Mouse (Mus musculus): ENCODE data around the gene Erg. TPM values are rescaled to one million over a fixed set of nuclear protein-coding genes. Genes with fewer than 3 reads are reported as not detected.

Gene Erg
- total RNA-seq, 2 experiments from 2014 or later, result 26.9 to 46.0 TPM

DNA sequence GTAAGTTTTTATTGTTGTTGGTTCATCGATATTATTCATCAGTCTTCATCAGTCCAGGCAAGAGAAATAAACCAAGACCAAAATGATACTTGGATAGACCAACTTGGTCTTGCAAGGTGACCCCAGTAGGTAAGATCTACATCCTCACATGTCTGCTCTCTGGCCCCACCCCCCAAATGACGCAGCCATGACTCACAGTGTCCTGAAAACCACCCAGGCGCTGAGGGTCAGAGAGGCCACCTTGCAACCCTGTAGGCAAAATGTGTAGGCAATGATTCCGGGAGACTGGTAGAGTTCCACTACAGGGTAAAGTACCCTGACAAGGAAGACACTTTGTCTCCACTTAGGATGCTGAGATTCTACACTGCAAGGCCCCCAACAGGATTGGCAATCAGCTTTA, 138.5 kb downstream of the Erg start:
- ATAC-seq (replicated peaks; ENCODE audit: poor library complexity), result no peak

DNA sequence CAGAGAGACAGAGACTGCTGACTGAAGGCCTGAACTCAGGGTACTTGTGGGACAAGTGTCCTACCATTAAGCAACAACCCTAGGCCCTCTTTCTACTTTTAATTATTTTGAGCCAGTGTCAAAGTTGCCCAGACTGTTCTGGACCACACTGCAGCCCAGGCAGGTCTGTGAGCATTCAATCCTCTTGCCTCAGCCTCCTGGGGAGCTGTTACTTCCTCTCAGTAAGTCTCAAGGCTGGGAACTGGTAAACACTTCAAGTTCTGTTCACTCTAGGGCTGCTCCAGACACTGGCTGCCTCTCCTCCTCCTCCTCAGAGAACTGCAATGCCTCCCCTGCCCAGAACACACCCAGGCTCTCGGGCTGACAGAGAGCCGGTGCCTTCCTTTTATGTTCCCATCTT, 140.0 kb downstream of the Erg start:
- ATAC-seq (replicated peaks; ENCODE audit: poor library complexity), result peak; percentile 43

GRCm38 (mm10) chr16:95442023-95442422, 144.4 kb downstream of the Erg start:
- ATAC-seq (replicated peaks; ENCODE audit: poor library complexity), result no peak

GRCm38 (mm10) chr16:95441179-95441578, 145.2 kb downstream of the Erg start:
- peak; percentile 40 for ATAC-seq (replicated peaks; ENCODE audit: poor library complexity)

DNA sequence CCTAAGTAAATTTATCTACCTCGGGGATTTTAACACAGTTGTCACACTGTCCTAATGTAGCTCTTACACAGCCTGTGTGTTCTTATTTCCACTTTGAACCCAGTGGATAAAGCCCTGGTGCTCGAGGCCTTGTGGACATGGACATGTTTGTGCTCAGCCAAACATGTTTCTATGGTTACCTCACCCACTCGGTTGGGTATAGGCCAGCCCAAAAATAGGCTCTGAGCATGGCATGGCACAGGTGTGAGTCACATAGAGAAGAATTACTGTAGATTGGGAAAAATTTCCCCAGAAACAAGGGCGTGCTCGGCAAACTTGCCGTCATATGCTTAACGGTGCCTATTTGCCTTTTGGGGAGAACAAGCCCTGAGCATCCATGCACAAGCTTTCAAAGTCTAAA, 146.1 kb downstream of the Erg start:
- ATAC-seq (replicated peaks; ENCODE audit: poor library complexity), result no peak

DNA sequence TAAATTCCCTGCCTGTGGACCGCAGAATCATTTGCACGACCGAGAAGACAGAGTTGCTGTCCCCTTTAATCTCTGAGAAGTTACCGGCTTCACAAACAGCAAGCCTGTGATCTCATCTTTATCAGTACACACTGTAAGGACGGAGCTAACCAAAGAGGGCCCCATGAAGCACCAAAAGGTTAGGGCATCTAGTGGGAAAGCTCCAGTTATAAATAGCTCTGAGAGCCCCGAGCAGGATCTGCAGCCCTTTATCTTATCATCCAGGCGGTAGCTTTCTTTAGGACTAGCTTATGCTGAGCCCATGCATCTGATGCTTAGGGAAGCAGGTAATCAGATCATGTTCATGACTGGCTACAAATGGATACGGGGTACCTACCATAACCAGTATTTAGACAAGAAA, 146.6 kb downstream of the Erg start:
- ATAC-seq (replicated peaks; ENCODE audit: poor library complexity), result peak; percentile 54

DNA sequence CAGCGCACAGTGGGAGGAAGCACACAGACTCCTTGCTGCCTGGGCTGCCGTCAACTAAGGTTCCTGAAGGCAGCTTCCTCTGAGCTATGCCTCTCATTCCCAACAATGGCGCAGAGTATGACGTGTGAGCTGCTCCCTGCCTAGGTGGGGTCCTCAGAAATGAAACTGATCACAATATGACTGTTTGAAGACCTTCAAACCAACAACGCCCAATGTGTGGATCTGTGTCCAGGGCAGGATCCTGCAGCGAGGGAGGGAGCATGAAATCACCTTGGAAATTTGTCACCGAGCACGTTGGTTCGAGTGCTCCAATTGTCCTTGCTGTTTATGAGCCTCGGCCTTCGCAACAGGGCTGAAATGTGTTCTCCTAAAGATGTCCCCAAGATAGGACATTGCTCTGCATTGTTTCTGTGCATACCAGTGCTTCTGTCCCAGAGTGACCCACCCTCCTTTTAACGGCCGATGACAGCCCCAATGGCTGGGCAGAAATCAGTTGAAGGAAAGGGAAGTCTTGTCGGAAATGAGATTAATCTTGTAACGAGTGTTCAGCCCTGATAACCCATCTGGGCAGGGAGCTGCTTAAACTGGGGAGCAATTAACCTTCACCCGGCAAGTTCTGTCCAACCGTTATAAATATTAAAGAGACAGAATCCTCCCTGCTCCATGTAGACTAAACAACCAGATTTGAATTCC, 147.4 kb downstream of the Erg start:
- ATAC-seq (replicated peaks; ENCODE audit: poor library complexity), result peak; percentile 54

- ATAC-seq (replicated peaks; ENCODE audit: poor library complexity), result no peak
Observed at GRCm38 (mm10) chr16:95436611-95437010, 149.8 kb downstream of the Erg start.

DNA sequence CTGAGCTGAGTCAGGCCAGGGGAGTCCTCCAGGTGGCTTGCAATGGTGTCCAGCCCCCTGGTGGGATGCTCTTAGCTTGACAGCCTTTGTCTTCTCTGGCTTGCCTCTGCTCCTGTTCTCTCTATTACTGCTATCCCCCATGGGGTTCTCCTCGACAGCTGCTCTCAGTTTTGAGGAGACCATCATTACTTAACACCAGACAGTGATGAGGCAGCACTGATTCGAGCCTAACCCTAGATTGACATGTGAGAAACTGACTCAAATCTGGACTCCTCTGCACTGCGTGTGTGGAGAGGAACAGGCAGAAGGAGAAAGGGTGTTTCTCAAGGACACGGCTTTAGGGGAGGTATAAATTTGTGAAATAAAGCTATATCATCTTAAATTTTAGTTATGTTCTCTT, 150.3 kb downstream of the Erg start:
- no peak for ATAC-seq (replicated peaks; ENCODE audit: poor library complexity)

DNA sequence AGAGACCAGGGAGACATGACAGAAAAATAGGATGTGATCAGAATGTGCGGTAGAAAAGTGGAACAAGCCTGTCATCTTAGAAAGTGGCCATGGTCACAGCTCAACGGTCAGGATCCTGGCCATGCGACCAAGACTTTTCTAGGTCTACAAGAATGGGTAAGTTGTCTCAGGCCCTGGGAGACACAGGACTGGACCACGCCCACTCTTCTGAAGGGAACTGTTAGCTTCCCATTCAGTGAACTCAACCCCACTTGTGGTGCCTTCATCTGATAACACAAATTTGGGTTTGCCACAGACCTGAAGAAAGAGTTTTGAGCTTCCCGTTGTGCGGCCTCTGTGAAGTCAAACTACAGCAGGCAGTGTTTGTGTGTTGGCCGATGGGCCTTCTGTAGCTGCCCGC, 152.0 kb downstream of the Erg start:
- peak; percentile 51 for ATAC-seq (replicated peaks; ENCODE audit: poor library complexity)

GRCm38 (mm10) chr16:95432540-95432971, 153.8 kb downstream of the Erg start:
- no peak for ATAC-seq (replicated peaks; ENCODE audit: poor library complexity)

DNA sequence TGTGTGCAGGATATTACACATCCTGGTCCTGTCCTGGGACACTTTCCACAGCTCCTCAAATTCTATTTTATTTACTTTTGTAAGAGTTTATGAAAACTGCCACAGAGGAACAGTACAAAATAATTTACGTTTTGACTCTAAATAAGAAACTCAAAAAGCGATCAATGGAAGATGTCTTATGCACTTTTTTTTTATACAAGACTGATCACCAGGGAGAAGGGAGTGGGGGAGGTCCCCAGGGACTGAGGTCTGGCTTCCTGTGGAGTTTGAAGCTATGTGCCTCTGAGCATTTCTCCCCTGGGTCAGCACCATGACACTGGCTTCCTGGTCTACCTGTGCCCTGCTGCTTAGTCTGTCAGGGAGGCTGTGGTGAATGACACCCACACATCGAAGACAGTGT, 156.5 kb downstream of the Erg start:
- ATAC-seq (replicated peaks; ENCODE audit: poor library complexity), result no peak

GRCm38 (mm10) chr16:95428239-95428638, 158.2 kb downstream of the Erg start:
- ATAC-seq (replicated peaks; ENCODE audit: poor library complexity), result no peak

DNA sequence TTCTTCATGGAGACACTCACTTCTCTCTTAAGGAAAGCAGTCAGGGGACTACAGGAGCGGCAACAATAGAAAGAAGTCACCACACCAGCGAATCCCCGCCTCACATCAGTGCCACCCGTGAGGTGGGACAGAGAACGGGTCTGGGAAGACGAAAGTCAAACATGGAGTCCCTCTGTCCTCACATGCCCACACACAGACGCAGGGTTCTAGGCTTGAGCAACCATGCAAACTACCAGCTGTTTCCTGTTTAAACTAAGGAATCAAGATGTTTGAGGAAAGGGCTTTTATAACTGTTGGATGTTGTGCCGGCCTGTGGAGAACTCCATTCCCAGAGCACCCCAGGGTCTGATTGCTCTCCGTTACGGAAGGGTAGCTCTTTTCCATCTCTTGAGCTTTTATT, 158.9 kb downstream of the Erg start:
- peak; percentile 43 for ATAC-seq (replicated peaks; ENCODE audit: poor library complexity)

DNA sequence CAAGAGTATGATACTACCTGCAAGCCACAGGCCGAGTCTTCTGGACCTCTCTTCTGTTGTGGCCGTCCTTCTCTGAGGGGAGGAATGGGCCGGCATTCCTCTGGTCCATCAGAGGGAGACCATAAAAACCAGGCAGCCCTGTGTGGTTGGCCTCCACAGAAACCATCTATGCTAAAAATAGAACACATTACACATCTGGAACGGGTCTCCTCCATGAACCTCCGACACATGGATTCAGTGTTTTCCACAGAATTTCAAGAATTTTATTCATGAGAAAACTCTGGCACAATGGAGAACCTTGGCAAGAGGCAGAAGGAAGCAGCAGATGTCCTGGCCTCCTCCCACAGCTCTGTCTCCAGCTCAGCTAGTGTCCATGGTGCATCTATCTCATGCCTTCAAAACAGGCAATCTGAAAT, 163.7 kb downstream of the Erg start:
- no peak for ATAC-seq (replicated peaks; ENCODE audit: poor library complexity)

- peak; percentile 68 for ATAC-seq (replicated peaks; ENCODE audit: poor library complexity)
Observed at GRCm38 (mm10) chr16:95421235-95421886, 165.0 kb downstream of the Erg start.

- ATAC-seq (replicated peaks; ENCODE audit: poor library complexity), result peak; percentile 84
Observed at GRCm38 (mm10) chr16:95415921-95416320, 170.5 kb downstream of the Erg start.

DNA sequence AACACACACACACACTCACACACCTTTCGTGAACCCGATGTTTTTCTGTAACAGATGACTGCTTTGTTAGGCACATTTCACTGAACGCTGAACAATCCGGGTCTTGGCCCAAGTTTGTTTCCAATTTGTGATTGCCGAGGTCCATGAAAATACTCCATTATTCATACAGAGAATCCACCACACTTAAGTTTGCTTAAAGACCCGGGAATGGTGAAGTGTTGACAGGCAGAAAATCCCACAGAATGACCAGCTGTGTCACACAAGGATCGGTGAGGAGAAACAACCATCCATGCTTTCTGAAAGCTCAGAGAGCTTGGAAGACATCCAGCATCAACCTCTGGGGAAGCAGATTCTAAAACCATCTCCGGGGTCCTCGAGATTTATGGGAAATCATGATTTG, 171.0 kb downstream of the Erg start:
- no peak for ATAC-seq (replicated peaks; ENCODE audit: poor library complexity)

GRCm38 (mm10) chr16:95413401-95413959, 172.9 kb downstream of the Erg start:
- ATAC-seq (replicated peaks; ENCODE audit: poor library complexity), result no peak

- peak; percentile 33 for ATAC-seq (replicated peaks; ENCODE audit: poor library complexity)
Observed at GRCm38 (mm10) chr16:95408096-95408495, 178.3 kb downstream of the Erg start.

DNA sequence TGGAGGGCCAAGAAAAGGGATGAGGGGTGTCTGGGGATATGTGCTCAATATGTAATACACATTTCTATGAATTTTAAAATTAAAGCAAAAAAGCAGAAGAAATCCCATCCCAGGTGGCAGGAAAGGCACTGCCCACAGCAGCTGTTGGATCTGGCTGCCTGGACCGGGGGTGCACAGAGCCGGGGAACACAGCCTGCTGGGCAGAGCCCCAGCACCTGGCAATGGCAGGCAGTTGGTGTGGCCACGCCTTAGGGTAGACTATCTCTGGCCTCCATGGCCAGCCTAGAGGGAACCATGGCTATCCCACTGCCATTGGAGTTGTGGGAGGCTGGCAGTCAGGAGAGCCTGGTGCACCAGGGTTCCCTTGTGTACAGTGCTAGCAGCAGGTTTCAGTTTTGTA, 180.9 kb downstream of the Erg start:
- ATAC-seq (replicated peaks; ENCODE audit: poor library complexity), result peak; percentile 63

- peak; percentile 52 for ATAC-seq (replicated peaks; ENCODE audit: poor library complexity)
Observed at GRCm38 (mm10) chr16:95403453-95403852, 182.9 kb downstream of the Erg start.
